Mouse (Mus musculus): ENCODE results near the gene Donson. TPM values are rescaled to one million over a fixed set of nuclear protein-coding genes. Genes with fewer than 3 reads are reported as not detected.

The Donson gene
- total and polyA plus RNA-seq, 3 experiments, result 25.4 to 33.9 TPM; not detected in 1

- Histone ChIP-seq H3K79me2 (ENCODE audit: control insufficient read depth, insufficient read depth, low read length, poor library complexity) (0 out of 2 replicates have a peak, but pooled peaks cover 2% of the 10 kb centered on the region), H3K4me3 (ENCODE audit: control insufficient read depth in 1 of 2, insufficient read depth in 1 of 2, low read depth in 2 of 2, low read length in 2 of 2) (no peak overlapping the region), H3K9ac (ENCODE audit: control insufficient read depth, low read depth, low read length, poor library complexity, severe bottlenecking) (no peak overlapping the region), H3K27me3 (ENCODE audit: control insufficient read depth in 1 of 2, insufficient read depth in 2 of 2, low read length in 2 of 2) (no peaks in the 10 kb centered on the region), H3K4me1 (ENCODE audit: control insufficient read depth in 1 of 2, insufficient read depth in 2 of 2, low read length in 2 of 2) (no peaks in the 10 kb centered on the region), H3K9me3 (replicated peaks; ENCODE audit: insufficient read depth, low read length) (no peaks in the 10 kb centered on the region), H3K27ac (ENCODE audit: control insufficient read depth, low read depth, low read length) (no peak overlapping the region), H3K36me3 (ENCODE audit: control insufficient read depth in 1 of 2, insufficient read depth in 2 of 2, low read length in 2 of 2) (peaks cover 0 to 36% of the 10 kb centered on the region in 2 experiments; a peak in 3 of 4 replicates)
- no peak for DNase-seq (ENCODE audit: low read depth, low spot score)
- TF ChIP-seq MXI1 (IDR thresholded peaks at IDR 0.05; ENCODE audit: low read depth, low read length) (no peak), HCFC1 (IDR thresholded peaks at IDR 0.05; ENCODE audit: low read depth, low read length) (no peak), NELFE (IDR thresholded peaks at IDR 0.05; ENCODE audit: low read depth, low read length) (no peak), UBTF (IDR thresholded peaks at IDR 0.05; ENCODE audit: borderline replicate concordance, insufficient read depth, low read depth, low read length) (no peak), TCF12 (IDR thresholded peaks at IDR 0.05; ENCODE audit: low read depth, low read length) (no peak)
These were observed 54.9 kb downstream of the Donson start for GRCm38 (mm10) chr16:91633641-91634040.

- H3K27ac ChIP-seq (ENCODE audit: control insufficient read depth, low read depth, low read length), result no peak overlapping the region
- H3K9ac ChIP-seq (ENCODE audit: control insufficient read depth, low read depth, low read length, poor library complexity, severe bottlenecking), result no peak overlapping the region
- DNase-seq (ENCODE audit: low read depth, low spot score), result no peak
- H3K36me3 ChIP-seq (ENCODE audit: control insufficient read depth in 1 of 2, insufficient read depth in 2 of 2, low read length in 2 of 2), result peaks cover 0 to 35% of the 10 kb centered on the region in 2 experiments; a peak in 3 of 4 replicates
- no peaks in the 10 kb centered on the region for H3K27me3 ChIP-seq (ENCODE audit: control insufficient read depth in 1 of 2, insufficient read depth in 2 of 2, low read length in 2 of 2)
- H3K4me3 ChIP-seq (ENCODE audit: control insufficient read depth in 1 of 2, insufficient read depth in 1 of 2, low read depth in 2 of 2, low read length in 2 of 2), result no peak overlapping the region
- H3K79me2 ChIP-seq (ENCODE audit: control insufficient read depth, insufficient read depth, low read length, poor library complexity), result 0 out of 2 replicates have a peak, but pooled peaks cover 2% of the 10 kb centered on the region
- no peaks in the 10 kb centered on the region for H3K4me1 ChIP-seq (ENCODE audit: control insufficient read depth in 1 of 2, insufficient read depth in 2 of 2, low read length in 2 of 2)
- no peaks in the 10 kb centered on the region for H3K9me3 ChIP-seq (replicated peaks; ENCODE audit: insufficient read depth, low read length)
- TF ChIP-seq MEF2A (IDR thresholded peaks at IDR 0.05; ENCODE audit: extremely low read depth, insufficient replicate concordance, low read depth, low read length, poor library complexity, severe bottlenecking) (no peak), MXI1 (IDR thresholded peaks at IDR 0.05; ENCODE audit: low read depth, low read length) (no peak), POLR2A (IDR thresholded peaks at IDR 0.05; ENCODE audit: control insufficient read depth in 1 of 2, insufficient read depth in 1 of 2, low read depth in 1 of 2, low read length in 2 of 2, poor library complexity in 1 of 2) (no peak; a peak in 1 of 4 replicates), GATA1 (IDR thresholded peaks at IDR 0.05; ENCODE audit: low read depth, low read length) (no peak), ELF1 (IDR thresholded peaks at IDR 0.05; ENCODE audit: low read depth, low read length) (no peak), TBP (IDR thresholded peaks at IDR 0.05; ENCODE audit: low read depth, low read length) (no peak), ZC3H11A (IDR thresholded peaks at IDR 0.05; ENCODE audit: low read depth, low read length) (no peak)
These were observed 55.6 kb downstream of the Donson start for GRCm38 (mm10) chr16:91632940-91633339.

GRCm38 (mm10) chr16:91632439-91632838, 56.1 kb downstream of the Donson start:
- no peak overlapping the region for H3K9ac ChIP-seq (ENCODE audit: control insufficient read depth, low read depth, low read length, poor library complexity, severe bottlenecking)
- no peaks in the 10 kb centered on the region for H3K27me3 ChIP-seq (ENCODE audit: control insufficient read depth in 1 of 2, insufficient read depth in 2 of 2, low read length in 2 of 2)
- no peaks in the 10 kb centered on the region for H3K9me3 ChIP-seq (replicated peaks; ENCODE audit: insufficient read depth, low read length)
- TF ChIP-seq GABPA (IDR thresholded peaks at IDR 0.05; ENCODE audit: low read depth, low read length) (no peak), CTCF (IDR thresholded peaks at IDR 0.05 in 2 of 3, conservative IDR thresholded peaks at IDR 0.05 in 1 of 3; ENCODE audit: control insufficient read depth in 1 of 3, insufficient read depth in 1 of 3, low read depth in 2 of 3, low read length in 3 of 3, poor library complexity in 1 of 3, severe bottlenecking in 1 of 3) (no peak), ETS1 (IDR thresholded peaks at IDR 0.05; ENCODE audit: low read depth, low read length) (no peak), CHD2 (IDR thresholded peaks at IDR 0.05; ENCODE audit: low read length) (no peak), TBP (IDR thresholded peaks at IDR 0.05; ENCODE audit: low read depth, low read length) (no peak), RAD21 (IDR thresholded peaks at IDR 0.05; ENCODE audit: low read depth, low read length) (no peak), CHD1 (IDR thresholded peaks at IDR 0.05; ENCODE audit: low read depth, low read length) (no peak), POLR2A (IDR thresholded peaks at IDR 0.05; ENCODE audit: control insufficient read depth in 1 of 2, insufficient read depth in 1 of 2, low read depth in 1 of 2, low read length in 2 of 2, poor library complexity in 1 of 2) (no peak; a peak in 1 of 4 replicates), MEF2A (IDR thresholded peaks at IDR 0.05; ENCODE audit: extremely low read depth, insufficient replicate concordance, low read depth, low read length, poor library complexity, severe bottlenecking) (no peak), POLR2AphosphoS2 (IDR thresholded peaks at IDR 0.05; ENCODE audit: low read length) (no peak), TAL1 (IDR thresholded peaks at IDR 0.05; ENCODE audit: low read length) (no peak), EP300 (IDR thresholded peaks at IDR 0.05; ENCODE audit: low read depth in 1 of 2, low read length in 2 of 2) (no peak), USF1 (IDR thresholded peaks at IDR 0.05; ENCODE audit: low read depth, low read length) (no peak), SMC3 (IDR thresholded peaks at IDR 0.05; ENCODE audit: low read depth, low read length) (no peak), MYB (IDR thresholded peaks at IDR 0.05; ENCODE audit: low read depth, low read length) (no peak)
- no peak overlapping the region for H3K4me3 ChIP-seq (ENCODE audit: control insufficient read depth in 1 of 2, insufficient read depth in 1 of 2, low read depth in 2 of 2, low read length in 2 of 2)
- H3K27ac ChIP-seq (ENCODE audit: control insufficient read depth, low read depth, low read length), result no peak overlapping the region
- H3K79me2 ChIP-seq (ENCODE audit: control insufficient read depth, insufficient read depth, low read length, poor library complexity), result 0 out of 2 replicates have a peak, but pooled peaks cover 2% of the 10 kb centered on the region
- peaks cover 0 to 33% of the 10 kb centered on the region in 2 experiments; a peak in 3 of 4 replicates for H3K36me3 ChIP-seq (ENCODE audit: control insufficient read depth in 1 of 2, insufficient read depth in 2 of 2, low read length in 2 of 2)
- H3K4me1 ChIP-seq (ENCODE audit: control insufficient read depth in 1 of 2, insufficient read depth in 2 of 2, low read length in 2 of 2), result no peaks in the 10 kb centered on the region
- no peak for DNase-seq (ENCODE audit: low read depth, low spot score)
